Mouse (Mus musculus): ENCODE data around the gene Rgs16. TPM values are rescaled to one million over a fixed set of nuclear protein-coding genes. Genes with fewer than 3 reads are reported as not detected.

Gene Rgs16
- polyA plus RNA-seq, 1 experiment from 2014 or later: 6.5 TPM

- Histone ChIP-seq H3K27me3 (ENCODE audit: control insufficient read depth, insufficient read depth, low read length) (no peaks in the 10 kb centered on the region), H3K4me1 (ENCODE audit: control insufficient read depth, insufficient read depth, low read length) (no peaks in the 10 kb centered on the region), H3K4me2 (ENCODE audit: low read depth, low read length) (no peak overlapping the region), H3K4me3 (ENCODE audit: low read depth, low read length) (no peak overlapping the region), H3K27ac (replicated peaks; ENCODE audit: low read depth, low read length) (no peak overlapping the region), H3K9ac (replicated peaks; ENCODE audit: low read length) (no peak overlapping the region), H3K36me3 (replicated peaks; ENCODE audit: control insufficient read depth, insufficient read depth, low read depth, low read length) (no peaks in the 10 kb centered on the region), H3K9me3 (replicated peaks; ENCODE audit: control insufficient read depth, low read length) (no peaks in the 10 kb centered on the region)
- 78% methylated on average over 9 of the region's 9 CpGs for WGBS
- DNase-seq (ENCODE audit: low spot score) (no peak), ATAC-seq (replicated peaks; ENCODE audit: insufficient number of reproducible peaks, low FRiP score, low TSS enrichment, low read depth) (no peak)
Observed at GRCm38 (mm10) chr1:153723426-153723825, 16.7 kb upstream of the Rgs16 start.

- H3K4me2 ChIP-seq (ENCODE audit: low read depth, low read length): no peak overlapping the region
- H3K36me3 ChIP-seq (replicated peaks; ENCODE audit: control insufficient read depth, insufficient read depth, low read depth, low read length): no peaks in the 10 kb centered on the region
- H3K9ac ChIP-seq (replicated peaks; ENCODE audit: low read length): no peak overlapping the region
- 89% methylated on average over 16 of the region's 16 CpGs for WGBS
- no peaks in the 10 kb centered on the region for H3K27me3 ChIP-seq (ENCODE audit: control insufficient read depth, insufficient read depth, low read length)
- no peak overlapping the region for H3K4me3 ChIP-seq (ENCODE audit: low read depth, low read length)
- ATAC-seq (replicated peaks; ENCODE audit: insufficient number of reproducible peaks, low FRiP score, low TSS enrichment, low read depth) (no peak), DNase-seq (ENCODE audit: low spot score) (no peak)
- H3K27ac ChIP-seq (replicated peaks; ENCODE audit: low read depth, low read length): no peak overlapping the region
- no peaks in the 10 kb centered on the region for H3K4me1 ChIP-seq (ENCODE audit: control insufficient read depth, insufficient read depth, low read length)
- H3K9me3 ChIP-seq (replicated peaks; ENCODE audit: control insufficient read depth, low read length): no peaks in the 10 kb centered on the region
Observed at GRCm38 (mm10) chr1:153726636-153727035, 13.5 kb upstream of the Rgs16 start.

- WGBS: 56% methylated on average over 2 of the region's 2 CpGs
- Histone ChIP-seq H3K36me3 (replicated peaks; ENCODE audit: control insufficient read depth, insufficient read depth, low read depth, low read length) (no peaks in the 10 kb centered on the region), H3K9ac (replicated peaks; ENCODE audit: low read length) (no peak overlapping the region), H3K27me3 (ENCODE audit: control insufficient read depth, insufficient read depth, low read length) (no peaks in the 10 kb centered on the region), H3K9me3 (replicated peaks; ENCODE audit: control insufficient read depth, low read length) (no peaks in the 10 kb centered on the region), H3K4me3 (ENCODE audit: low read depth, low read length) (no peak overlapping the region), H3K4me1 (ENCODE audit: control insufficient read depth, insufficient read depth, low read length) (no peaks in the 10 kb centered on the region), H3K4me2 (ENCODE audit: low read depth, low read length) (no peak overlapping the region), H3K27ac (replicated peaks; ENCODE audit: low read depth, low read length) (no peak overlapping the region)
- DNase-seq (ENCODE audit: low spot score) (no peak), ATAC-seq (replicated peaks; ENCODE audit: insufficient number of reproducible peaks, low FRiP score, low TSS enrichment, low read depth) (no peak)
Observed at GRCm38 (mm10) chr1:153729806-153730205, 10.3 kb upstream of the Rgs16 start.

GRCm38 (mm10) chr1:153730671-153731070 is 9.5 kb upstream of the Rgs16 start:
- Histone ChIP-seq H3K9ac (replicated peaks; ENCODE audit: low read length) (no peak overlapping the region), H3K27me3 (ENCODE audit: control insufficient read depth, insufficient read depth, low read length) (no peaks in the 10 kb centered on the region), H3K27ac (replicated peaks; ENCODE audit: low read depth, low read length) (no peak overlapping the region), H3K4me1 (ENCODE audit: control insufficient read depth, insufficient read depth, low read length) (no peaks in the 10 kb centered on the region), H3K4me3 (ENCODE audit: low read depth, low read length) (no peak overlapping the region), H3K4me2 (ENCODE audit: low read depth, low read length) (no peak overlapping the region), H3K36me3 (replicated peaks; ENCODE audit: control insufficient read depth, insufficient read depth, low read depth, low read length) (no peaks in the 10 kb centered on the region), H3K9me3 (replicated peaks; ENCODE audit: control insufficient read depth, low read length) (no peaks in the 10 kb centered on the region)
- no peak for ATAC-seq (replicated peaks; ENCODE audit: insufficient number of reproducible peaks, low FRiP score, low TSS enrichment, low read depth)
- 57% methylated on average over 3 of the region's 3 CpGs for WGBS
- DNase-seq (ENCODE audit: low spot score): no peak

GRCm38 (mm10) chr1:153733181-153733580 is 7.0 kb upstream of the Rgs16 start:
- Histone ChIP-seq H3K4me1 (ENCODE audit: control insufficient read depth, insufficient read depth, low read length) (no peaks in the 10 kb centered on the region), H3K27ac (replicated peaks; ENCODE audit: low read depth, low read length) (no peak overlapping the region), H3K4me2 (ENCODE audit: low read depth, low read length) (no peak overlapping the region), H3K27me3 (ENCODE audit: control insufficient read depth, insufficient read depth, low read length) (no peaks in the 10 kb centered on the region), H3K4me3 (ENCODE audit: low read depth, low read length) (no peak overlapping the region), H3K36me3 (replicated peaks; ENCODE audit: control insufficient read depth, insufficient read depth, low read depth, low read length) (no peaks in the 10 kb centered on the region), H3K9ac (replicated peaks; ENCODE audit: low read length) (no peak overlapping the region), H3K9me3 (replicated peaks; ENCODE audit: control insufficient read depth, low read length) (no peaks in the 10 kb centered on the region)
- 52% methylated on average over 9 of the region's 9 CpGs for whole genome bisulfite sequencing
- ATAC-seq (replicated peaks; ENCODE audit: insufficient number of reproducible peaks, low FRiP score, low TSS enrichment, low read depth): no peak; the same call in 1 of the 2 replicates
- peak; percentile 11 for DNase-seq (ENCODE audit: low spot score)

GRCm38 (mm10) chr1:153734866-153735265 is 5.3 kb upstream of the Rgs16 start:
- ATAC-seq (replicated peaks; ENCODE audit: insufficient number of reproducible peaks, low FRiP score, low TSS enrichment, low read depth) (no peak), DNase-seq (ENCODE audit: low spot score) (no peak)
- WGBS: 87% methylated on average over 4 of the region's 4 CpGs
- Histone ChIP-seq H3K4me1 (ENCODE audit: control insufficient read depth, insufficient read depth, low read length) (no peaks in the 10 kb centered on the region), H3K27me3 (ENCODE audit: control insufficient read depth, insufficient read depth, low read length) (peaks cover 2% of the 10 kb centered on the region; the same call in 1 of the 2 replicates), H3K9me3 (replicated peaks; ENCODE audit: control insufficient read depth, low read length) (no peaks in the 10 kb centered on the region), H3K4me2 (ENCODE audit: low read depth, low read length) (no peak overlapping the region), H3K27ac (replicated peaks; ENCODE audit: low read depth, low read length) (no peak overlapping the region), H3K36me3 (replicated peaks; ENCODE audit: control insufficient read depth, insufficient read depth, low read depth, low read length) (no peaks in the 10 kb centered on the region), H3K9ac (replicated peaks; ENCODE audit: low read length) (no peak overlapping the region), H3K4me3 (ENCODE audit: low read depth, low read length) (no peak overlapping the region)

GRCm38 (mm10) chr1:153736096-153736495 is 4.1 kb upstream of the Rgs16 start:
- H3K9ac ChIP-seq (replicated peaks; ENCODE audit: low read length): no peak overlapping the region
- H3K4me2 ChIP-seq (ENCODE audit: low read depth, low read length): no peak overlapping the region
- peaks cover 6% of the 10 kb centered on the region for H3K27me3 ChIP-seq (ENCODE audit: control insufficient read depth, insufficient read depth, low read length)
- no peaks in the 10 kb centered on the region for H3K36me3 ChIP-seq (replicated peaks; ENCODE audit: control insufficient read depth, insufficient read depth, low read depth, low read length)
- no peak overlapping the region for H3K27ac ChIP-seq (replicated peaks; ENCODE audit: low read depth, low read length)
- no peak for ATAC-seq (replicated peaks; ENCODE audit: insufficient number of reproducible peaks, low FRiP score, low TSS enrichment, low read depth)
- no peak for DNase-seq (ENCODE audit: low spot score)
- H3K4me1 ChIP-seq (ENCODE audit: control insufficient read depth, insufficient read depth, low read length): no peaks in the 10 kb centered on the region; the same call in 1 of the 2 replicates
- 70% methylated on average over 6 of the region's 6 CpGs for WGBS
- H3K4me3 ChIP-seq (ENCODE audit: low read depth, low read length): no peak overlapping the region
- H3K9me3 ChIP-seq (replicated peaks; ENCODE audit: control insufficient read depth, low read length): no peaks in the 10 kb centered on the region

- H3K4me2 ChIP-seq (ENCODE audit: low read depth, low read length): no peak overlapping the region
Observed at GRCm38 (mm10) chr1:153737101-153738085, 2.8 kb upstream of the Rgs16 start.

More at GRCm38 (mm10) chr1:153737101-153738085, 2.8 kb upstream of the Rgs16 start:
- no peak overlapping the region for H3K4me3 ChIP-seq (ENCODE audit: low read depth, low read length)
- no peak overlapping the region for H3K27ac ChIP-seq (replicated peaks; ENCODE audit: low read depth, low read length)
- 51% methylated on average over 9 of the region's 9 CpGs for WGBS
- no peaks in the 10 kb centered on the region for H3K36me3 ChIP-seq (replicated peaks; ENCODE audit: control insufficient read depth, insufficient read depth, low read depth, low read length)
- peaks cover 6% of the 10 kb centered on the region for H3K27me3 ChIP-seq (ENCODE audit: control insufficient read depth, insufficient read depth, low read length)
- H3K4me1 ChIP-seq (ENCODE audit: control insufficient read depth, insufficient read depth, low read length): no peaks in the 10 kb centered on the region; the same call in 1 of the 2 replicates
- ATAC-seq (replicated peaks; ENCODE audit: insufficient number of reproducible peaks, low FRiP score, low TSS enrichment, low read depth): no peak; the same call in 1 of the 2 replicates
- peak; percentile 58 for DNase-seq (ENCODE audit: low spot score)
- H3K9me3 ChIP-seq (replicated peaks; ENCODE audit: control insufficient read depth, low read length): no peaks in the 10 kb centered on the region
- no peak overlapping the region for H3K9ac ChIP-seq (replicated peaks; ENCODE audit: low read length)
